Mouse (Mus musculus) G1E (cell line): ENCODE results near the gene 2810006K23Rik.

ENCODE experiments used
- CTCF ChIP-seq: IDR thresholded peaks from 2 replicates; pipeline ENCODE4 v1.5.1; 2012; ENCODE audit warnings: low read depth, low read length, inconsistent platforms, mixed read lengths
- GATA1 ChIP-seq: IDR thresholded peaks from 2 replicates; pipeline ENCODE4 v1.6.1; 2012; ENCODE audit warnings: borderline replicate concordance, low read length, inconsistent platforms, mixed read lengths
- GATA2 ChIP-seq: IDR thresholded peaks from 2 replicates; pipeline ENCODE4 v1.6.1; 2012; ENCODE audit warnings: low read depth, low read length, inconsistent platforms, borderline replicate concordance
- POLR2AphosphoS5 ChIP-seq: IDR thresholded peaks from 2 replicates; pipeline ENCODE4 v1.6.1; 2012; ENCODE audit warnings: low read depth, low read length, inconsistent platforms; ENCODE audit not compliant: insufficient replicate concordance
- TAL1 ChIP-seq: conservative IDR thresholded peaks from 2 replicates; pipeline ENCODE4 v1.6.1; 2012; ENCODE audit warnings: low read depth, low read length, inconsistent platforms, mixed read lengths

GRCm38 (mm10) chr5:124282854-124283253 lies 45.0 kb upstream of the 2810006K23Rik start:
- TF ChIP-seq CTCF (no peak), GATA1 (no peak), TAL1 (no peak), POLR2AphosphoS5 (no peak), GATA2 (no peak)
